In genomic region chr3:95276428-95276934, GRCm38 (mm10) we compare ENCODE assay signal across 16 mouse cellular contexts. TPM values are rescaled to one million over a fixed set of nuclear protein-coding genes. Genes with fewer than 3 reads are reported as not detected.
DNase-seq lines count a peak whose midpoint lies in the region; ATAC-seq and TF ChIP-seq lines count a peak whose summit lies in the region.
"Had no signal": no experiment of that assay in that cellular context is flagged by ENCODE, and none has a peak within 500 bp of the region (broad histone marks: within the 10 kb centered on the region; RNA-seq: fewer than 3 reads in every experiment).

No protein-coding gene starts in this region.

- ATAC-seq in heart, embryonic 15.5 days (replicated peaks; ENCODE audit: insufficient number of reproducible peaks, insufficient read depth, low FRiP score, low read depth), result no peak
- no peak for ATAC-seq in liver, postnatal 0 days
- ATAC-seq: CD4-positive, CD25-positive, alpha-beta regulatory T cell, adult 4 months; midbrain, embryonic 13.5 days had no signal

- peak overlapping the region; percentile 60 for H3K27ac ChIP-seq in heart, embryonic 15.5 days
- peak overlapping the region; percentile 56 for H3K27ac ChIP-seq in liver, postnatal 0 days (ENCODE audit: low read depth)
- H3K27ac ChIP-seq: forebrain, embryonic 10.5 days; layer of hippocampus, adult 2 months; limb, embryonic 13.5 days; midbrain, embryonic 13.5 days had no signal

- 70% methylated on average over 5 of the region's 5 CpGs for WGBS in heart, embryonic 15.5 days
- 58% methylated on average over 5 of the region's 5 CpGs for WGBS in liver, postnatal 0 days (ENCODE audit: insufficient replicate concordance)

- TF ChIP-seq EP300 in liver, postnatal 0 days (IDR thresholded peaks at IDR 0.05; ENCODE audit: low read depth), result no peak

- no peaks in the 10 kb centered on the region for H3K36me3 ChIP-seq in heart, embryonic 15.5 days
- peaks cover 33% of the 10 kb centered on the region for H3K36me3 ChIP-seq in E14TG2a.4 (ENCODE audit: insufficient read depth, low read length)
- H3K36me3 ChIP-seq in liver, postnatal 0 days (replicated peaks; ENCODE audit: insufficient read depth, low read length), result no peaks in the 10 kb centered on the region

- H3K4me1 ChIP-seq in heart, embryonic 15.5 days (replicated peaks), result peaks cover 38% of the 10 kb centered on the region
- H3K4me1 ChIP-seq in E14TG2a.4 (replicated peaks; ENCODE audit: low read depth, low read length), result peaks cover 82% of the 10 kb centered on the region
- peaks cover 23% of the 10 kb centered on the region for H3K4me1 ChIP-seq in liver, postnatal 0 days (ENCODE audit: insufficient read depth)

- no peaks in the 10 kb centered on the region for H3K9me3 ChIP-seq in heart, embryonic 15.5 days (replicated peaks)
- no peaks in the 10 kb centered on the region for H3K9me3 ChIP-seq in E14TG2a.4 (ENCODE audit: low read length)
- H3K9me3 ChIP-seq in liver, postnatal 0 days (ENCODE audit: low read length), result no peaks in the 10 kb centered on the region
- H3K9me3 ChIP-seq: forebrain, embryonic 10.5 days; kidney, embryonic 15.5 days; limb, embryonic 13.5 days; midbrain, embryonic 13.5 days had no signal

- no peak overlapping the region for H3K9ac ChIP-seq in heart, embryonic 15.5 days
- no peak overlapping the region for H3K9ac ChIP-seq in liver, postnatal 0 days (replicated peaks)
- H3K9ac ChIP-seq: kidney, embryonic 15.5 days; limb, embryonic 13.5 days; midbrain, embryonic 13.5 days had no signal

- no peak overlapping the region for H3K4me3 ChIP-seq in heart, embryonic 15.5 days
- 0 out of 2 replicates have a peak overlapping the region, but pooled peaks have one; percentile 27 for H3K4me3 ChIP-seq in E14TG2a.4 (replicated peaks; ENCODE audit: low read length)
- no peak overlapping the region for H3K4me3 ChIP-seq in liver, postnatal 0 days (ENCODE audit: low read depth, low read length)
- H3K4me3 ChIP-seq: forebrain, embryonic 10.5 days; kidney, embryonic 15.5 days; layer of hippocampus, adult 2 months; limb, embryonic 13.5 days; midbrain, embryonic 13.5 days had no signal

- DNase-seq in heart, adult 9 months (ENCODE audit: low spot score in 2 of 2), result no peak
- DNase-seq in R1 (ENCODE audit: low read depth, low spot score), result peak; percentile 50
- no peak for DNase-seq in liver, postnatal 0 days
- DNase-seq in adrenal gland, postnatal 25 days, result no peak
- no peak for DNase-seq in adrenal gland, postnatal 36 days
- DNase-seq: lung, postnatal 14 days had no signal

- H3K4me2 ChIP-seq in heart, embryonic 15.5 days, result no peak overlapping the region
- no peak overlapping the region for H3K4me2 ChIP-seq in liver, postnatal 0 days (ENCODE audit: low read depth, low read length)
- H3K4me2 ChIP-seq: kidney, embryonic 15.5 days; limb, embryonic 13.5 days; midbrain, embryonic 13.5 days had no signal

- H3K27me3 ChIP-seq in heart, embryonic 15.5 days, result no peaks in the 10 kb centered on the region
- no peaks in the 10 kb centered on the region for H3K27me3 ChIP-seq in E14TG2a.4 (ENCODE audit: insufficient read depth, low read length)
- no peaks in the 10 kb centered on the region for H3K27me3 ChIP-seq in liver, postnatal 0 days (ENCODE audit: insufficient read depth, low read length)
- H3K27me3 ChIP-seq: kidney, embryonic 15.5 days; limb, embryonic 13.5 days; midbrain, embryonic 13.5 days had no signal

- TF ChIP-seq CTCF in E14TG2a.4 (conservative IDR thresholded peaks at IDR 0.05; ENCODE audit: low read length), result no peak
- no peak for TF ChIP-seq CTCF in liver, postnatal 0 days (IDR thresholded peaks at IDR 0.05; ENCODE audit: low read depth)

RNA-seq across cellular contexts. Expression of gene Mindy1, which starts 4.7 kb away (rescaled TPM):
- polyA plus RNA-seq in heart, embryonic 15.5 days (2015; fragmentation: Nextera tagmentation; extraction: Ambion mirVana), result 24.7 and 27.6 TPM in 2 replicates
- polyA plus RNA-seq in liver, postnatal 0 days (2015; fragmentation: Nextera tagmentation; extraction: Ambion mirVana), result 41.4 and 42.8 TPM in 2 replicates
- total RNA-seq in adrenal gland, postnatal 25 days (2021), result 164 and 181 TPM in 2 replicates
- total RNA-seq in adrenal gland, postnatal 36 days (2021), result 100 to 1,000 TPM; 120 to 147 TPM

RNA-seq across cellular contexts. Expression of gene Prune1, which starts 5.4 kb away (rescaled TPM):
- polyA plus RNA-seq in heart, embryonic 15.5 days (2015; fragmentation: Nextera tagmentation; extraction: Ambion mirVana), result 23.8 and 26.5 TPM in 2 replicates
- polyA plus RNA-seq in liver, postnatal 0 days (2015; fragmentation: Nextera tagmentation; extraction: Ambion mirVana), result 10.6 and 10.7 TPM in 2 replicates
- 27.9 and 38.2 TPM in 2 replicates for total RNA-seq in adrenal gland, postnatal 25 days (2021)
- total RNA-seq in adrenal gland, postnatal 36 days (2021), result 10 to 100 TPM; 25.1 to 33.3 TPM

RNA-seq across cellular contexts. Expression of gene Bnipl, which starts 25.5 kb away (rescaled TPM):
- 0.06 and 0.38 TPM in 2 replicates for polyA plus RNA-seq in heart, embryonic 15.5 days (2015; fragmentation: Nextera tagmentation; extraction: Ambion mirVana)
- polyA plus RNA-seq in liver, postnatal 0 days (2015; fragmentation: Nextera tagmentation; extraction: Ambion mirVana), result not detected in 2 replicates
- total RNA-seq in adrenal gland, postnatal 25 days (2021), result 0.24 TPM in 1 of 2 replicates, not detected in the other
- total RNA-seq in adrenal gland, postnatal 36 days (2021), result under 1 TPM in 1 of 2 experiments, not detected in 1; 0.89 TPM
- total RNA-seq: adrenal gland, adult 18-20 months had no signal
- polyA plus RNA-seq: CD4-positive, CD25-positive, alpha-beta regulatory T cell, adult 4 months had no signal

RNA-seq across cellular contexts. Expression of gene Anxa9, which starts 30.5 kb away (rescaled TPM):
- polyA plus RNA-seq in heart, embryonic 15.5 days (2015; fragmentation: Nextera tagmentation; extraction: Ambion mirVana), result 0.64 and 1.2 TPM in 2 replicates
- 1.2 TPM in 2 replicates for polyA plus RNA-seq in liver, postnatal 0 days (2015; fragmentation: Nextera tagmentation; extraction: Ambion mirVana)
- 1.2 and 1.3 TPM in 2 replicates for total RNA-seq in adrenal gland, postnatal 25 days (2021)
- total RNA-seq in adrenal gland, postnatal 36 days (2021), result 1 to 10 TPM; 1.1 to 3.3 TPM

RNA-seq across cellular contexts. Expression of gene Gm128, which starts 35.1 kb away (rescaled TPM):
- polyA plus RNA-seq in heart, embryonic 15.5 days (2015; fragmentation: Nextera tagmentation; extraction: Ambion mirVana), result 0.38 and 0.55 TPM in 2 replicates
- 0.08 TPM in 1 of 2 replicates, not detected in the other for polyA plus RNA-seq in liver, postnatal 0 days (2015; fragmentation: Nextera tagmentation; extraction: Ambion mirVana)
- total RNA-seq in adrenal gland, postnatal 25 days (2021), result 0.24 TPM in 1 of 2 replicates, not detected in the other
- total RNA-seq in adrenal gland, postnatal 36 days (2021), result under 1 TPM; 0.17 to 0.26 TPM
- polyA plus RNA-seq: hindbrain, embryonic 11.5 days had no signal
